Mouse (Mus musculus) lung, postnatal 14 days (tissue): ENCODE results near the gene 9230104L09Rik.

Experiments
- DNase-seq: peaks from one replicate; pipeline ENCODE4 v3.0.0; 2021

Gene 9230104L09Rik

GRCm38 (mm10) chr2:148856630-148857400 is 8.0 kb downstream of the 9230104L09Rik start:
- DNase-seq: no peak

- peak; percentile 88 for DNase-seq
Observed at GRCm38 (mm10) chr2:148851116-148851906, 13.5 kb downstream of the 9230104L09Rik start.

- no peak for DNase-seq
Observed at GRCm38 (mm10) chr2:148839224-148839623, 25.6 kb downstream of the 9230104L09Rik start.

GRCm38 (mm10) chr2:148838075-148838777 is 26.6 kb downstream of the 9230104L09Rik start:
- DNase-seq: no peak

GRCm38 (mm10) chr2:148834912-148835311 is 29.9 kb downstream of the 9230104L09Rik start, which contains the start of gene Cst9:
Cst9 (plus strand) TSS chr2:148835147.
- no peak for DNase-seq

GRCm38 (mm10) chr2:148825986-148826385 is 38.9 kb downstream of the 9230104L09Rik start:
- no peak for DNase-seq

- no peak for DNase-seq
Observed at GRCm38 (mm10) chr2:148819909-148820308, 44.9 kb downstream of the 9230104L09Rik start, which contains the start of gene Cst13. Cst13 (plus strand) TSS chr2:148820081.

GRCm38 (mm10) chr2:148806696-148807095 is 58.1 kb downstream of the 9230104L09Rik start:
- DNase-seq: no peak

- DNase-seq: peak; percentile 4
Observed at GRCm38 (mm10) chr2:148801491-148801921, 63.3 kb downstream of the 9230104L09Rik start.

- DNase-seq: peak; percentile 1
Observed at GRCm38 (mm10) chr2:148798485-148798884, 66.4 kb downstream of the 9230104L09Rik start, which contains the start of gene Cst8. Cst8 (plus strand) TSS chr2:148798785.
